Mouse (Mus musculus) spleen, postnatal 4 days (tissue): ENCODE results near the gene Acta1.
A peak's percentile ranks its signal among the peaks of the same experiment; 100 is the strongest.

Experiments used
- DNase-seq, 2 experiments: peaks; one replicate each; pipeline ENCODE4 v3.0.0; 2022; ENCODE audit warnings: low spot score in 2 of 2

The Acta1 gene

DNA sequence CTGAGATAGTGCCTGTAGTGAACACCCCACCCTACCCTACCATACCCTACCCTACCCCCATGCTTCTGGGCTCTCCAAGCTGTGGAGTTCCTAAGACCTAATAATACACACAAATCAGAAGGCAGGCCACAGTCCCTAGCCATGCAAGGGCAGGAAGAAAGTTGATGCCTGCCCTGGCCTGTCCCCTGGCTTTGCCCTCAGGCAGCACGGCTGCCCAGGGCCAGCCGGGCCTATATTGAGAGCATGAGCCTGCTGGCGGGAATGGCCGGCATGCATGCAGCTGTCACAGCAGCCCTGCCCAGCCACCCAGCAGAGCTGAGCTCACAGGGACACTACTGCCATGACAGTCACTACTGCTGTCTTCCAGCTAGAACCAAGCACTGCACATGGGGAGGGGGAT, 11.5 kb downstream of the Acta1 start:
- DNase-seq = no peak

DNA sequence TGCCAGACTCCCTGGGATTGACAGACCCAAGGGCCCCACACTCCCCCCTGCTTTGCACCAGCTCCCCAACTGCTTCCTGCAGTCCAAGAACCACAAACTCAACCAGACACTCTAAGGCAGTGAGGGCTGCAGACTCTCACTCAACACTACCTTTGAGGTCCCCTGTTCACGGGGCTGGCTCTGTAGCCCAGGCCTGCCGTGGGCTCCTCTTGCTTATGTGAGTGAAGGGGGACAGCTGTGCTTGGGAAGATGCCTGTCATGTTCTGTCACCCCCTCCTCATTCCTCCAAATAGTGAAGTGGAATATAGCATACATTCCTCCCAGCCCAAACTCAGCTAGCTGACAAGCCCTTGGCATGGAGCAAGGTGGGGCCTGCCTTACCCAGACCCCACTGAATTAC, 12.1 kb downstream of the Acta1 start:
- no peak for DNase-seq

DNA sequence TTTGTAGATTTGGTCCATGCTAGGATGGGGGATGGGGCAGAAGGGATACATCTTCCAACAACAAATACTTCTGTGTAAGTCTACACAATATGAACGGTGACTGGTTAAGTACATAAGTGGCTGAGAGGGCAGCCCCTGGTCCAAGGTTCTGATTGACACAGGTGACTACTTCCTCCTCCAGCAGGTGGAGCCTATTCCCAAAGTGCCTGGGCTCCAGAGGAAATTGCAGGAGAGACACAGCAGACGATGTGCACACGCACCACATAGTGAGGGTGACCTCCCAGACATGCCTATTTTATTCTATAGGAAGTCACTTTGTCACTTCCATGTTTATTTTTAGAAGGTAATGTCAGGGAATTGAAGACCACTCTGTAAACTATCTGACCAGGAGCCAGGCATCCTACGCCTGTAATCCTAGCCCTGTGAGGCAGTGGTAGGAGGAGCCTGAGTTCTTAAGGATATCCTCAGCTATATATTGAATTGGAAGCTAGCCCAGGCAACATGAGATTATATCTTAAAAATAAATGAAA, 13.7 kb downstream of the Acta1 start:
- no peak for DNase-seq

DNA sequence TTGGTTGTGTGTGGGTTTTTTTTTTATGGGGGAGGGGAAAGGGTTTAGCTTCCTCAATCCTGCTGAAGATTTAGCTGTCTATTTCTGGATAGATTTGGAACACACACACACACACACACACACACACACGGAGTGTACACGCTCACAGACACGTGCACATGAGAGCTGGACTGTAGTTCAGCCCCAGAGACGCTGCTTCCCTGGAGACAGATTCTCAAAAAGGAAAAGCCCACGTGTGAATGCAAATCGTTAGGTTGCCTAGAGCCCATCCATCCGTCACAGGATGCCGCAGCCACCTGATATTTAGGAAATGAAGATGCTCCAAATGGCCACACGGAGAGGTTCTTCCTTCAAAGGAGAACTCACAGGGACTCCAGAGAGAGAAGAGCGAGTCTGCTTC, 14.3 kb downstream of the Acta1 start:
- no peak for DNase-seq

DNA sequence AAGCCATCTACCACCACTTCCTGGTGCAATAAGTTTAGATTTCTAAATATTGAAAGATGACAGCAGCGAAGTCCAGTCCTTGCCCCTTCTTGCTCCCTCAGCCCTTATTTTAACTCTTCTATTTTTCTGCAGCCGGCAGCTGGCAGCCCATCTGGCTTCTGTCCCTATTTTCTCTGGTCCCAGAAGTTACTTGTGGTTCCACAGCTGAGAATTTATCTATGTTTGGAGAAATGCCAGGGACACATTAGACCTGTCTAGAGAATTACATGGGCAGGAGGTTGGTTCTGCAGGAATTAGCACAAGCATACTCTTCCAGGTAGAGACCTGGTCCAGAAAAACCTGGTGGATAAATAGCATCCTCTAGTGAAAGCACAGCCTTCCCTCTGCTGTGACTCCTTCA, 16.7 kb downstream of the Acta1 start:
- DNase-seq = no peak

DNA sequence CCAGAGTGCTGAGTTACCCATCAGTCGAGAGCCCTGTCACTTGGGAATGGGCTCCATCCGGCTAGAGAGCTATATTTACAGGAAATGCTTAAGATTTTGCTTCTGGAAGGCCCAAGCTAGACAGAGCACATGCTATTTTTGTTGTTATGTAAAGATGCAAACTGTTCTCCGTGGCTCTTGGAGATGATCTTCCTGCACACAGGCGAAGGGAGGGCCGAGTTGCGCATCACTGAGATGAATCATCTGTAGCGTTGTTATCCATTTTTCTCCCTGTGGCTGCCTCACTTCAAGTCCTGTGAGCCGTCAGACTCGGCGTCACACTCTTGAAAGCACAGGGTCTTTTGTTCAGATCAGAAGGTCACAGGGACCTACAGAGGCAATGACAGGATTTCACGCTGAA, 20.2 kb downstream of the Acta1 start:
- DNase-seq = no peak

DNA sequence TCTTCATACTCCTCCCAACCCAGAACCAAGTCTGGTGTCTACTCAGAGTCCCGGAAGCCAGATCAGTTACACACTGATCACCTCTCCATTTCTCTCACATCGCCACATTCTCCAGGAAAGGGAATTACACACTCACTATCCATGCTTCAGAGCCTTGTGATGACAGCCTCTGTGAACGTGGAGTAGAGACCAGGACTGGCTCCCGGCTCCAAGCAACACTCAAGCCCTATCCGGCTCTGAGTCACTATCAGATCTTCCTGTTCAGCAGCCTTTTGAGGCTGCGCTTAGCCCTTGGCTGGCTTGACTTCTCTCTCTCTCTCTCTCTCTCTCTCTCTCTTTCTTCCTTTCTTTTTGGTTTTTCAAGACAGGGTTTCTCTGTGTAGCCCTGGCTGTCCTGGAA, 21.2 kb downstream of the Acta1 start:
- no peak for DNase-seq

DNA sequence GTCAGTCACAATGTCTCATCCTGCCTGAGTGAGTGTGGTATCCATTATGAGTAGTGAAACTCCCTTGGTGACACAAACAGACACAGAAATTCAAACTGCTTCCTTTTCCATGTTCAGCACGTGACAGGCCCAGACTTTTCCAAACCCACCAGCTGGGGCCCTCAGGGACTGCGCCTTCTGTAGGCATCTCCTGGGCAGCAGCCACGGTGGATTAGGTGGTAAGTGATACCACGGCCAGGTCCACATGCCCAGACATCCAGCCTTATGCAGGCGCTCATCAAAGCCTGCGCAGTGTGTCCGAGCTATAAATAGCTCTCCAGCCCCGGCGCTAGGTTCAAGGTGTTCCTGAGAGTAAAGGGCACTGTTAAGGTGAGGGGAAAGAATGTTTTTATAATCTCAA, 22.5 kb downstream of the Acta1 start:
- no peak for DNase-seq

DNA sequence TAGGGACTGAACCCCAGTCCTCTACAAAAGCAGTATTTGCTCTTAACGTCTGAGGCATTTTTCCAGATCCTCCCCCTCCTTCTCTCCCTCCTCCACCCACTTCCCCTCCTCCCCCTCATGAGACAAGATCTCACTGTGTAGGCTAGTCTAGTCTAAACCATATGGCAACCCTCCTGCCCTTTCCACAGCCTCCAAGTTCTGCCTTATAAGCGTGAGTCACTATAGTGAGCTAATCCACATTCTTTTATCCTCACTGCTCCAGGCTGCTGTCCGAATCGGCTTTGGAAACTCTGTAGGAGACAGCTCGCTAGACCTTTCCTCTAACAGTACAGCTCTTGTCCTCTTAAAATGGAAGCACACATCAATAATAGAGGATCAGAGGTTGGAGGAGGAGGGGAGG, 27.6 kb downstream of the Acta1 start:
- DNase-seq = no peak

DNA sequence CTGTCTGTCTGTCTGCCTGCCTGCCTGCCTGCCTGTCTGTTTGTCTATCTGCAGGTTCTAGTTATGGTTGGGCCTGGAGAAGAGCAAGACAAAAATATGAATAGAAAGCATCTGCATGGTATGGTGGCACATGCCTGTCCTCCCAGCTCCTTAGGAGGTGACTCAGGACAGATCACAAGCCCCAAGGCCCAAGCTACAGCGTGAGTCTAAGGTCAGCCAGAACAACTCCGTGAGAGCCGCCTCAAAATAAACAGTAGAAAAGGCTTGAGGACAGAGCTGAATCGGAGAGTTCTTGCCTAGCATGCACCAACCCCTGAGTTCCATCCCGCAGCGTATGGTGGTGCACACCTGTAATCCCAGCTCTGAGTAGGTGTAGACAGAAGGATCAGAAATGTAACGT, 28.8 kb downstream of the Acta1 start:
- no peak for DNase-seq

DNA sequence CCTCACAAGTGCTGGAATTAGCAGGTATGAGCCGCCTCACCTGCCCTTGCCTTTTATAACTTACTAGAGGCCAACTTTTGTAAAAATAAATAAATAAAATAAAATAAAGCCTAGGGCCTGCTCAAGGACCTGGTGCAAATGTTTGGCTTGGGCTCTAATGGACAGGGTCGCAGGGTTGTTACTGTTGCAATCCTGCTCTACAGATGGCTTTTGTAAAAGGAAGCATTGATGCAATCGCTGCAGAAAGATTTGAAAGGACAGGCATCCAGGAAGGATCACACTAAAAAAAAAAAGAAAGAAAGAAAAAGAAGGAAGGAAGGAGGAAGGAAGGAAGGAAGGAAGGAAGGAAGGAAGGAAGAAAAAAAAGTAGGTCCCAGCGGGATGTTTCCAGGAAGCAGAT, 34.2 kb downstream of the Acta1 start:
- no peak for DNase-seq

DNA sequence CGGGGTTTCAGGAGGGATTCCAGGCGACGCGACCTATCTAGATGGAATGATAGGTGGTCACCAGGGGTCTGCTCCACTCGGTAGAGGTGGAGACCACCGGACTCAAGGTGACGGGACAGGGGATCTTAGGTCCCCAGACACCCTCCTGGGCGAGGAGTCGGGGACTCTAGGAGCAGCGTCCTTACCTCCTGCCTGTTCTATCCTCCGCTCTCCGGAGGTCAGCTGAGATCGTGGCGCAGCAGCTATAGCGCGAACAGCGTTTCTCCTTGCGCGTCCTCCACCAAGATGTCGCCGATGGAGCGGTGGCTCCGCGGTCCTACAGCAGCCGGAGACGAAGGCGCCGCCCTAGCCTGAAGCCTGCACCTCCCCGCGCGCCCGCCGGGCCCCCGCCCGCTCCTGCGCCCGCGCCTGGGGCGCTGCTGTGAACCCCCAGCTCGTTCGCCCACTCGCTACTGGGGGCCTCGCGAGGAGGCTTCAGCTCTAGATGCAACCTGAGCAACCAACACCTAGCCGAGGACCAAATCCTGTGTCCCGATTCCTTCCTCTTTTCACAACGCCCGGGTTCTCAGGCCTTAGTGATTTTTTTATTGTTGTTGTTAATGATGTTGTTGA, 34.8 kb downstream of the Acta1 start, which contains the start of gene Ccsap:
Ccsap (minus strand) TSS at position 562 of the 612 bp plus-strand sequence.
- peak; percentile 57 to 83 for DNase-seq

DNA sequence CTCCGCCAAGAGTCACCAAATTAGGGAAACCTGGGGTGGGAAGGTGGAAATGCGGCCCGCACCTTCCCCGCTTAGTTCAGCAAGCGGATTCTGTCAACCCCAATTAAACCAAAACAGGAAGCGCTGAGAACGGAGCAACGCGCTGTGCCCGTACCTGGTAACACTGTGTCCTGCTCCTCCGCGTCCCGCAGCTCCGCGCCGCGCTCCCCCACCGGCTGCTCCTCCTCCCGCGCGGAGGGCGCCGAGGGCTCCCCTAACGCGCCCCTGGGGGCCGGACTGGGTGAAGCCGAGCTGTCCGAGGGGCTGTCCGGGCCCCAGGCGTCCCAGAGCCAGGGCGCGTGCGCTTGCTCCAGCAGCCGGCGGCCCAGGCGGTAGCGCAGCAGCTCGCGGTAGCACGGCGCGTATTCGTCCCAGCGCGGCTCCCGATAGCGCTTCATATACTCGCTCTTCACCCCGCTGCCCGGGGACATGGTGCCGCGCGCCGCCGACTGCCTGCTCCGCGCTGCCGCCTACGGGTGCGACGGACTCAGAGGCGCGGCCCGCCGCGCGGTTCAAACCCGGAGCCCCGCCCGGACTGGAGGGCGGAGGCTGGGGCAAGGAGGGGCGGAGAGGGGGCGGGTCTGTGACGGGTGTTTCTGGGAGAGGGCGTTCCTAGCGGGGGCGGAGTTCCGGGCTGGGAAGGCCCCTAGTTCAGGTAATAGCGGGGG, 35.5 kb downstream of the Acta1 start:
- peak; percentile 94 to 96 for DNase-seq

DNA sequence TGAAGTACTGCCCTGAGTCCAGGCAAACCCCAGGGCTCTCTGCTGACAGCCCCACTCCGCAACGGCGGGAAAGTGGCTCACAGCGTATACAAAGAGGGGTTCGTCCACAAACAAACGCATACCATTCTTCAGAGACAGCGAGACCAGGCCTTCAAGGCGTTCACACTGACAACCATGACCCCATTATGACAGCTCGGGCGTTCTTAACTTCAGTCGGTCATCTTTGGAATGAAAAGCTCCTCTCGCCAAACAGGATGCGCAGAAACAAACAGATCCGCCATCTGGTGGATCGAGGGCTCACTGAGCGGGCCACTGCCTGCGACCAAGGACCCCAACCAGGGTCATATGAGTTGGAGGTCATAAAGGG, 36.0 kb downstream of the Acta1 start:
- DNase-seq = peak; percentile 28 to 74

DNA sequence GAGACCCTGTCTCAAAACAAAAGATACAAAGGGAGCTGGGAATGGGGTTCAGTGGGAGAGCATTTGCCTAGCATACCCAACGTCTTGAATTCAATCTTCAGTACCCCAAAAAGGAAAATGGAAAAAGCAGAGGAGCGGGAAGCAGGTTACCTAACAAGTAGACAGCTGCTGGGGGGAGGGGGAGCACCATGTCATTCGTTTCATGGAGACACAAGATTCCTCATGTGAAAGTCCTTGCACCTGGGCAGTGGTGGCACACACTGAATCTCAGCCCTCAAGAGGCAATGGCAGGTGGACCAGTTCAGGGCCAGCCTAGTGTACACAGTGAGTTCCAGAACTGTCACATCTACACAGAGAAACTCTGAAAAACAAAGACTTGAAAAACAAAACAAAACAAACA, 37.2 kb downstream of the Acta1 start:
- DNase-seq = no peak

DNA sequence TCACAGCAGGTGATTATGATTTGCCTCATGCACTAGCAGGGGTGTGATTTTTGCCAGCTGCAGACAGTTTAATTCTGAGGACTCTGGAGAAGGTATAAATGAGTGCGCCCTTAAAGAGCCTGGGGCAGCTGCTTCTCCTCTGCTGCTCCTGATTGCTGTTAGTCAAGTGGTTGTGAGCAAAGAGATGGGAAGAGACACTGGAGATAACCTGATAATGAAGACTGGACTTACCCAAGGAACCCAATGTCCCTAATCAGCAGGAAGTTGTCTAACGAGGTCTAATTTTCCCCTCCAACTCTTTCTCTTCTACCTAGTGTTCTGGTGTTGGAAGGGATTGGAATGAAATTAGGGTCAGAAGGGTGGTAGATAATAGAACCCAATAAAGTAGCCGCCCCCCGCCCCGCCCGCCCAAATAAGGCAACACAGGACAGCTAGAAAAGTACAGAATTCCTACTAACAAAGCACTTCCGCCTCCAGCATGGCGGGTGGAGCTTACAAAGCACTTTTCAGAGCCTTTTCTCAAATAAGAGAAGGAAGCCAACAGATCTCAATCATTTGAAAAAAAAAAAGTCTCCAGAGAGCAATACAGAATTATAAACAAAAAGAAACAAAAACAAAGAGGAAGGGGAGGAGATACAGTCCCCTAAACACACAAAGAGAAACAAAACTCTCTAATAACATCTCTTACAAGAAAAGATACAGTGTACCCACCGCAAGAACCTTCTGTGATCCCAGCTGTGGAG, 39.6 kb downstream of the Acta1 start:
- no peak for DNase-seq

DNA sequence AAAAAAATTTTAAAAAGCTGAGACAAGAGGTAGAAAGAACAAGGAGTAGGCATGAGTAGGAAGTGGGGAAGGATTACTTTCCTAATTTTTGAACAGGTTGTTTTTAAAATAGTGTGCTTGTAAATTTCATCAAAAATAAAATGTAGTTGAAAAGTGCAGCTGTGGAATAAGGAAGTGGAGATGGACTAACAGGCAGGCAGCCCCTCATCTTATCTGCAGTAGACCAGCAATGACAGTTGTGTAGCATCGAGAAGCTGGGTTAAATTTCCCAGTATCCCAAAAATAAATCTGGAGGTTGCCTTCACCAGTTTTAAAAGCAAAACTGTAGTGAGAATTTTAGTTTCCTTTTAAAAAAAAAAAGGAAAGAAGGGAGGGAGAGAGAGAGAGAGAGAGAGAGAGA, 40.3 kb downstream of the Acta1 start:
- no peak for DNase-seq

DNA sequence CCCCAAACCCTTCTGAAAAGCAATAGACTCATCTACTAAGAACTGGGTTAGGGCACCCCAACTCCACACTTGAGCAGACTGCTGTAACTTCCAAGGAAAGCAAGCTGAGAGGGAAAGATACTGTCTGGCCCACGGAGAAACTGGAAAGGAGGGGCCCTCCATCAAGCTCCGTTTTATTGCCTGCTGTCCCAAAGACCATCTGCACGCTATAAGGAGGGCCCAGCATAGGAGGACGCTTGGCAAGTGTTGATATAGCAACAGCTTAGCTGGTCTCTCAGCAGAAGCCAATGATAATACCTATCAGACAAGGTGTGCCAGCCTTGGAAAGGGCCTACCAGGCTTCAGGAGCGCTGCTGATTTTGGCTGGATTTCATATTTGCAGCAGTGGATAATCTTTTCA, 43.0 kb downstream of the Acta1 start:
- no peak for DNase-seq

DNA sequence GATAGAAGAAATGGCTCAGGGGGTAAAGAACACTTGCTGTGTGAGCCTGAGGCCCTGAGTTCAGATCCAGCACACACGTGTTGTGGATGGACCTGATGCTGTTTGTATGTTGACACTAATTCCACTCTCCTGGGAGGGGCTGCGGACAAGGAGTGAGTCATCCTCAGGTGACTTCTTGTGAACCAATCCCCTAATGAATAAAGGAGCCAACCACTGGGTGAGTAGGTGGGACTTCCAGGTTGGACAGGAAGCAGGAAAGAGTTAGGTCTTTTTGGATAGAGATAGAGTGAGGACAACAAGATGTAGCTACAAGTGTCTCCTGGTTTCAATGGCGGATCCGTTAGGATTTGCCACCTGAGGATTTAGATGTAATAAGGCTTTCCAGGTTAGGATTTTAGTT, 45.2 kb downstream of the Acta1 start:
- no peak for DNase-seq

DNA sequence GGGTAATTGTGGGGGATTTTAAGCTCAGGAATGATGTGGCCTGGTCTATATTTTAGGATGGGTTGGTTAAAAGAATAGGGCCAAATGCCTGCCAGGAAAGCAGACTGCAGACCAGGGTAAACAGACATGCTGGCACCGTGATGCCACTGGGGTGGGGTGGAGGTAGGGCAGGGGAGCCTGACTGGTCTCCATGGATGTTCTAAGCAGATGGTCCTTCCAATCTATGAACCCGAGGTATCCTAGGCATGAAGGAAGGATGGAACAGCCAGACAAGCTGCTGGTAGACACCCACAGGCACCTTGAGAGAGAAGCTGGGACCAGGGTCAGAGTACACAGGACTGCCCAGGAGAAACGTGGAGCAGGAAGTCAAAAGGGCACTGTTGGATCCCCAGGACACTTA, 47.0 kb downstream of the Acta1 start:
- DNase-seq = no peak

DNA sequence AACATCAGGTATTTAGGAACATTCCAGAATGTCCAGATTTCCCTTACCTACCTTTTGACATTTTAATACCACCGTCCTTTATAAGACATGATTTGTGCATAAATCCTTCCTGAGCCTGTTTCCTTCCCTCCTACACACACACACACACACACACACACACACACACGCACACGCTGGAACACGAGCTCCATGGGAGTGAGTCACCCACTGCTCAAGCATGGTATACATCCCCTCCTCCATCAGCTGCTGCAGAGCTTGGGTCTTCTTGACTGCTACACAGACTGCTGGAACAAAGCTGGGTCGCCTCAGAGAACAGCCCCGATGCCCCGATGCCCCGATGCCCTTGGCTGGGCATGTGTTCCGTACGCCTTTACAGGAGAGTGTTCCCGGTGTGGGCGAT, 48.0 kb downstream of the Acta1 start:
- no peak for DNase-seq

DNA sequence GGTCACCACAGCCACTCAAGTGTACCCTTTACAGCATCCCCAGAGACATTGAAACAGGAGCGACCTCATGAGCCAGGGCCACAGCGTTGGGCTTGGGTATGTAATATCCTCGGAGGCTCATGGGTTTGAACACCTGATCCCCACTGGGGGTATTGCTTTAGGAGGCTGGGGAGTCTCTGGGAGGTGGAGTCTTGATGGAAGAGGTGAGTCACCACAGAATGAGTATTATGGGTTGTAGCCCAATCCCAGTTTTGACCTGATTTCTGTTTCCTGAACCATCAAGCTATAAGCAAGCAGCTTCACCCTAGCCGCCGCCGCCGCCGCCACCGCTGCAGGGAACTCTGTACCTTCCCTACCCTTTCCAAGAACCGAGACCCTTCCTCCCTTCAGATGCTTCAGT, 48.6 kb downstream of the Acta1 start:
- no peak for DNase-seq

DNA sequence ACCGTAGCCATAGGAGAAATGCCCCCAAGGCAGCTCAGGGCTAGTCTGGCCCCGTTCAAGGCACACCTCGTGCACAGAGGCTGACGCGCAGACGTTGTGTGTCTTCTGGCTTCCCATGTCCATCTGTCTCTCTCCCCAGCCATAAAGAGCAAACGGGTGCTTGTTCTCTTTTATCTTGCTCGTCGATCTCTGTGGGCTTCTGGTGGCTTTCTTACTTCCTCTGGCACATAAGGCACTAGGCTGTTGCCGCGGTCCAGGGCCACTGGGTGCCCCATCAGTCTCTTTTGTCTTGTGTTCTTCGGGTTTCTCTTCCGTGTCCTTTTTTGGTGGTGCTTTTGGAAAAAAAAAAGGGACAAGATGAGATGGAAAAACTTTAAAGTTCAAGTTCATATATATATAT, 49.4 kb downstream of the Acta1 start:
- no peak for DNase-seq
